Mouse (Mus musculus): ENCODE measurements around the gene Slc25a44. TPM values are rescaled to one million over a fixed set of nuclear protein-coding genes. Genes with fewer than 3 reads are reported as not detected.

Gene Slc25a44
- polyA plus RNA-seq, 1 experiment, result 25.4 TPM

- 59% methylated on average over 5 of the region's 5 CpGs for WGBS
- no peak overlapping the region for H3K4me3 ChIP-seq (replicated peaks; ENCODE audit: extremely low read depth, low read depth, low read length)
- no peaks in the 10 kb centered on the region; the same call in 1 of the 2 replicates for H3K4me1 ChIP-seq (ENCODE audit: control insufficient read depth, insufficient read depth, low read length)
- no peak for DNase-seq
- TF ChIP-seq POLR2A (IDR thresholded peaks at IDR 0.05; ENCODE audit: borderline replicate concordance, extremely low read depth, low read depth, low read length) (no peak), CTCF (IDR thresholded peaks at IDR 0.05; ENCODE audit: insufficient read depth, low read length) (no peak)
These were observed 27.3 kb upstream of the Slc25a44 start for GRCm38 (mm10) chr3:88452246-88452645.

GRCm38 (mm10) chr3:88450379-88451131 is 25.6 kb upstream of the Slc25a44 start:
- Histone ChIP-seq H3K4me1 (ENCODE audit: control insufficient read depth, insufficient read depth, low read length) (no peaks in the 10 kb centered on the region), H3K4me3 (replicated peaks; ENCODE audit: extremely low read depth, low read depth, low read length) (no peak overlapping the region)
- TF ChIP-seq POLR2A (IDR thresholded peaks at IDR 0.05; ENCODE audit: borderline replicate concordance, extremely low read depth, low read depth, low read length), result no peak
- TF ChIP-seq CTCF (IDR thresholded peaks at IDR 0.05; ENCODE audit: insufficient read depth, low read length), result no peak
- WGBS, result 71% methylated on average over 12 of the region's 12 CpGs
- no peak for DNase-seq

- no peak for DNase-seq
- TF ChIP-seq CTCF (IDR thresholded peaks at IDR 0.05; ENCODE audit: insufficient read depth, low read length), result no peak
- no peak for TF ChIP-seq POLR2A (IDR thresholded peaks at IDR 0.05; ENCODE audit: borderline replicate concordance, extremely low read depth, low read depth, low read length)
- Histone ChIP-seq H3K4me3 (replicated peaks; ENCODE audit: extremely low read depth, low read depth, low read length) (no peak overlapping the region), H3K4me1 (ENCODE audit: control insufficient read depth, insufficient read depth, low read length) (no peaks in the 10 kb centered on the region)
- 25% methylated on average over 21 of the region's 21 CpGs for WGBS
These were observed 24.6 kb upstream of the Slc25a44 start for GRCm38 (mm10) chr3:88449395-88450023.

GRCm38 (mm10) chr3:88448443-88448842 is 23.5 kb upstream of the Slc25a44 start:
- TF ChIP-seq CTCF (IDR thresholded peaks at IDR 0.05; ENCODE audit: insufficient read depth, low read length), result no peak
- TF ChIP-seq POLR2A (IDR thresholded peaks at IDR 0.05; ENCODE audit: borderline replicate concordance, extremely low read depth, low read depth, low read length), result no peak
- 74% methylated on average over 8 of the region's 8 CpGs for WGBS
- H3K4me3 ChIP-seq (replicated peaks; ENCODE audit: extremely low read depth, low read depth, low read length), result no peak overlapping the region
- no peaks in the 10 kb centered on the region for H3K4me1 ChIP-seq (ENCODE audit: control insufficient read depth, insufficient read depth, low read length)
- no peak for DNase-seq

- no peak for DNase-seq
- TF ChIP-seq POLR2A (IDR thresholded peaks at IDR 0.05; ENCODE audit: borderline replicate concordance, extremely low read depth, low read depth, low read length), result no peak
- no peak for TF ChIP-seq CTCF (IDR thresholded peaks at IDR 0.05; ENCODE audit: insufficient read depth, low read length)
- WGBS, result 62% methylated on average over 8 of the region's 8 CpGs
- no peak overlapping the region for H3K4me3 ChIP-seq (replicated peaks; ENCODE audit: extremely low read depth, low read depth, low read length)
- no peaks in the 10 kb centered on the region for H3K4me1 ChIP-seq (ENCODE audit: control insufficient read depth, insufficient read depth, low read length)
These were observed 22.8 kb upstream of the Slc25a44 start for GRCm38 (mm10) chr3:88447676-88448183.

- Histone ChIP-seq H3K4me1 (ENCODE audit: control insufficient read depth, insufficient read depth, low read length) (no peaks in the 10 kb centered on the region), H3K4me3 (replicated peaks; ENCODE audit: extremely low read depth, low read depth, low read length) (no peak overlapping the region)
- TF ChIP-seq CTCF (IDR thresholded peaks at IDR 0.05; ENCODE audit: insufficient read depth, low read length), result no peak
- TF ChIP-seq POLR2A (IDR thresholded peaks at IDR 0.05; ENCODE audit: borderline replicate concordance, extremely low read depth, low read depth, low read length), result no peak
- DNase-seq, result no peak
- 44% methylated on average over 8 of the region's 8 CpGs for WGBS
These were observed 21.7 kb upstream of the Slc25a44 start for GRCm38 (mm10) chr3:88446471-88447123.

GRCm38 (mm10) chr3:88442888-88443287 is 17.9 kb upstream of the Slc25a44 start:
- WGBS, result 39% methylated on average over 7 of the region's 7 CpGs
- no peak for DNase-seq
- Histone ChIP-seq H3K4me1 (ENCODE audit: control insufficient read depth, insufficient read depth, low read length) (peaks cover 4% of the 10 kb centered on the region), H3K4me3 (replicated peaks; ENCODE audit: extremely low read depth, low read depth, low read length) (no peak overlapping the region)
- TF ChIP-seq CTCF (IDR thresholded peaks at IDR 0.05; ENCODE audit: insufficient read depth, low read length) (no peak), POLR2A (IDR thresholded peaks at IDR 0.05; ENCODE audit: borderline replicate concordance, extremely low read depth, low read depth, low read length) (no peak)

GRCm38 (mm10) chr3:88442488-88442887 is 17.5 kb upstream of the Slc25a44 start:
- WGBS, result 81% methylated on average over 12 of the region's 12 CpGs
- Histone ChIP-seq H3K4me3 (replicated peaks; ENCODE audit: extremely low read depth, low read depth, low read length) (no peak overlapping the region), H3K4me1 (ENCODE audit: control insufficient read depth, insufficient read depth, low read length) (peaks cover 4% of the 10 kb centered on the region)
- no peak for TF ChIP-seq CTCF (IDR thresholded peaks at IDR 0.05; ENCODE audit: insufficient read depth, low read length)
- TF ChIP-seq POLR2A (IDR thresholded peaks at IDR 0.05; ENCODE audit: borderline replicate concordance, extremely low read depth, low read depth, low read length), result no peak
- no peak for DNase-seq

Measured in lung, adult 2 months (tissue).